Mouse (Mus musculus) erythroblast, embryonic 14.5 days (primary cell): Measurements from ENCODE around the gene Polg2. TPM values are rescaled to one million over a fixed set of nuclear protein-coding genes. Genes with fewer than 3 reads are reported as not detected.

Experiments
- H3K27me3 ChIP-seq: 2 replicates; pipeline ENCODE4 v1.6.1; 2012; ENCODE audit warnings: inconsistent platforms; ENCODE audit not compliant: control insufficient read depth
- H3K36me3 ChIP-seq: 2 replicates; pipeline ENCODE4 v1.6.1; 2012; ENCODE audit warnings: mild to moderate bottlenecking, inconsistent platforms; ENCODE audit not compliant: control insufficient read depth
- H3K4me1 ChIP-seq: 2 replicates; pipeline ENCODE4 v1.6.1; 2012; ENCODE audit warnings: inconsistent platforms; ENCODE audit not compliant: control insufficient read depth
- H3K4me3 ChIP-seq: replicated peaks from 2 replicates; pipeline ENCODE3; 2012; ENCODE audit warnings: moderate library complexity, mild to moderate bottlenecking, inconsistent platforms
- H3K9me3 ChIP-seq: 2 replicates; pipeline ENCODE4 v1.6.1; 2012; ENCODE audit warnings: low read length, inconsistent platforms, mixed read lengths; ENCODE audit not compliant: control insufficient read depth
- GATA1 ChIP-seq: IDR thresholded peaks from 2 replicates; pipeline ENCODE4 v1.6.1; 2012; ENCODE audit warnings: low read length, inconsistent platforms, mixed read lengths
- TAL1 ChIP-seq: IDR thresholded peaks from 3 replicates; pipeline ENCODE4 v1.6.1; 2012; ENCODE audit warnings: low read length, inconsistent platforms, mixed read lengths
- polyA plus RNA-seq: library from polyadenylated mRNA; stranded (reverse); fragments of >175 nt; gene quantifications from 2 replicates; pipeline ENCODE4 v1.2.3, GENCODE M21; 2012

The Polg2 gene
- polyA plus RNA-seq, 1 experiment = 0.12 TPM

DNA sequence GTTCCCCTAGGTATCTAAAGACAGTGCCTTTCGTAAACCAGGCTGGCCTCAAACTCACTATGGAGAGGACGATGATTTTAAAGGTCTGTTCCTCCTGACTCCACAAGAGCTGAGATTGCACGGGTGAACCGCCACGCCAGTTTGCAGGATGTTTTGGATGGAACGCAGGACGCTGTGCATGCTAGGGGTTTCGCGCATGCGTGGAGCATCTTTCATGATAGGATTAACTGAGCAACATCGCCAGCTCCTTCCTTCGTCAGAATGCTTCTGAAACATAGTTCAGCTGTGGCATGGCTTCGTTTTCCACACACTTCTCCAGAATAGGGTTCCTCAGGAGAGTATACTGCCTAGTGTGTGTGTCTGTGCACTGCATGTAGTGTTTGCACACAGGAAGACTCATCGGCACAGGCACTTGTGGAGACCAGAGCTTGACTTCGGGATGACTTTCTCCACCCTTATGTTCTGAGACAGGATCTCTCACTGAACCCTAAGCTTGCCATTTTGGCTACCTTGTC lies 55.7 kb downstream of the Polg2 start:
- H3K27me3 ChIP-seq = no peaks in the 10 kb centered on the region
- H3K4me1 ChIP-seq = peaks cover 16% of the 10 kb centered on the region
- TF ChIP-seq TAL1 = no peak
- no peak for TF ChIP-seq GATA1
- no peak overlapping the region for H3K4me3 ChIP-seq
- H3K36me3 ChIP-seq = no peaks in the 10 kb centered on the region
- H3K9me3 ChIP-seq = no peaks in the 10 kb centered on the region

DNA sequence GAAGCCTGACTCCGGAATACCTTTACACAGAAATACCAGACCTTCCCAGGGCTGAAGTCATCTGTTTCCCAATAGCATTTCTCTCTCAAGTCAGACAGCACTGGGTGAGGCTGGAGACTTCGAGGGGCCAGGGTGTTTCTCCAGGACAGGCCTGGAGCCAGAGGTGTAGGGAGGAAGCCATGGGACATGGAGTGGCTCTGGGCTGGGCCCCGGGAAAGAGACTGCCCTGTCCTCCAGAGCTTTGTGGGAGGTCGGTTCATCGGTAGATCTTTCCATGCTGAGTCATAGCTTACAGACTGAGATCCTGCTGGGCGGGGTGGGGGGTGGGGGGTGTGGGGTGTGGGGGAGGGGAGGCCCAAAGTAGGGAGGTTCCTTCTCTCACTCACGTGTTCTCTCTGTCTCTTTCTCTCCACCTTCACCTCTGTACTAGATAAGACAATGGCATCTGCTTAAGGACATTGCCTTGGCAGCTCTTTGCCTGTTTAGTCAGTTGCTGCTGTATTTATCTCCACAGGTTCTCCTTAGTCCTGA lies 56.4 kb downstream of the Polg2 start:
- Histone ChIP-seq H3K36me3 (no peaks in the 10 kb centered on the region), H3K4me3 (no peak overlapping the region), H3K9me3 (no peaks in the 10 kb centered on the region), H3K27me3 (no peaks in the 10 kb centered on the region), H3K4me1 (peaks cover 13% of the 10 kb centered on the region)
- TF ChIP-seq TAL1 (no peak), GATA1 (no peak)

DNA sequence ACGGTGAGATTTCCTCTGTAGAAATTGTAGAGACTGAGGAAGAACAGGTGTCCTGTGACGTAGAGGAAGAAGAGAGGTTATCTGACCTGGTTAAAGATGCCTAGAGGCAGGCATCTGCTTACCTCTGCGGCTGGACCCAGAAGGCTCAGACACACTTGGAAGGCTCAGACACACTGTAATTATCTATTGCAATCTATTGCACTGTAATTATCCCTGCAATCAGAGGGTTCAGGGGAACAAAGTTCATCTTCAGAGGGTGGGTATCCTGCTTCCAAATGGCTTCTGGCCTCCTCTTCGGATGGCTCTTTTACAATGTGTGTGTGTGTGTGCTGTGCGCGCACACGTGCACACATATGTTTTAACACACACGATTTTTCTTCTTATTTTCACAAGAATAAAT lies 59.0 kb downstream of the Polg2 start:
- no peak for TF ChIP-seq TAL1
- no peak for TF ChIP-seq GATA1
- Histone ChIP-seq H3K27me3 (peaks cover 3% of the 10 kb centered on the region), H3K36me3 (no peaks in the 10 kb centered on the region), H3K9me3 (no peaks in the 10 kb centered on the region), H3K4me3 (no peak overlapping the region), H3K4me1 (peaks cover 13% of the 10 kb centered on the region)

Other genes with a start within 250 kb of the Polg2 start
- gene Tex2, start 166.1 kb downstream of the Polg2 start, polyA plus RNA-seq = 0.44 and 0.56 TPM in 2 replicates
- not detected in 2 replicates for gene Pecam1, start 28.9 kb downstream of the Polg2 start, polyA plus RNA-seq
- not detected in 2 replicates for gene Milr1, start 28.3 kb downstream of the Polg2 start, polyA plus RNA-seq
- gene Ddx5, start 9.6 kb upstream of the Polg2 start, polyA plus RNA-seq = 120 and 130 TPM in 2 replicates
- gene Cep95, start 9.7 kb upstream of the Polg2 start, polyA plus RNA-seq = 0.58 and 0.68 TPM in 2 replicates
- gene Smurf2, start 141.2 kb upstream of the Polg2 start, polyA plus RNA-seq = 0.03 and 0.10 TPM in 2 replicates
- 0.83 and 1.5 TPM in 2 replicates for gene Kpna2, start 220.0 kb upstream of the Polg2 start, polyA plus RNA-seq
- gene 1810010H24Rik, start 246.1 kb upstream of the Polg2 start, polyA plus RNA-seq = not detected in 2 replicates